Mouse (Mus musculus): Measurements from ENCODE around the gene Ccz1. TPM values are rescaled to one million over a fixed set of nuclear protein-coding genes. Genes with fewer than 3 reads are reported as not detected.

Gene Ccz1
- polyA plus RNA-seq, 1 experiment, result 37.4 TPM

GRCm38 (mm10) chr5:143999409-143999808 lies 15.3 kb downstream of the Ccz1 start:
- H3K4me3 ChIP-seq (ENCODE audit: insufficient read depth, low read length), result no peak overlapping the region
- TF ChIP-seq CTCF (IDR thresholded peaks at IDR 0.05; ENCODE audit: extremely low read depth, insufficient read depth, low read length) (no peak), POLR2A (IDR thresholded peaks at IDR 0.05; ENCODE audit: extremely low read depth, insufficient read depth, low read length) (no peak)
- no peak overlapping the region for H3K27ac ChIP-seq (ENCODE audit: insufficient read depth, low read length)
- H3K4me1 ChIP-seq (ENCODE audit: control insufficient read depth, insufficient read depth, low read length), result peaks cover 3% of the 10 kb centered on the region

GRCm38 (mm10) chr5:143994632-143995365 lies 19.9 kb downstream of the Ccz1 start:
- no peak overlapping the region for H3K27ac ChIP-seq (ENCODE audit: insufficient read depth, low read length)
- H3K4me1 ChIP-seq (ENCODE audit: control insufficient read depth, insufficient read depth, low read length), result peaks cover 3% of the 10 kb centered on the region
- TF ChIP-seq CTCF (IDR thresholded peaks at IDR 0.05; ENCODE audit: extremely low read depth, insufficient read depth, low read length), result peak; percentile 38
- TF ChIP-seq POLR2A (IDR thresholded peaks at IDR 0.05; ENCODE audit: extremely low read depth, insufficient read depth, low read length), result no peak
- no peak overlapping the region for H3K4me3 ChIP-seq (ENCODE audit: insufficient read depth, low read length)

- H3K4me1 ChIP-seq (ENCODE audit: control insufficient read depth, insufficient read depth, low read length), result peaks cover 3% of the 10 kb centered on the region
- no peak overlapping the region for H3K4me3 ChIP-seq (ENCODE audit: insufficient read depth, low read length)
- H3K27ac ChIP-seq (ENCODE audit: insufficient read depth, low read length), result no peak overlapping the region
- TF ChIP-seq POLR2A (IDR thresholded peaks at IDR 0.05; ENCODE audit: extremely low read depth, insufficient read depth, low read length), result no peak
These were observed 20.8 kb downstream of the Ccz1 start for GRCm38 (mm10) chr5:143993849-143994248.

- Histone ChIP-seq H3K4me3 (ENCODE audit: insufficient read depth, low read length) (no peak overlapping the region), H3K27ac (ENCODE audit: insufficient read depth, low read length) (no peak overlapping the region), H3K4me1 (ENCODE audit: control insufficient read depth, insufficient read depth, low read length) (peaks cover 3% of the 10 kb centered on the region)
- TF ChIP-seq POLR2A (IDR thresholded peaks at IDR 0.05; ENCODE audit: extremely low read depth, insufficient read depth, low read length), result no peak
- TF ChIP-seq CTCF (IDR thresholded peaks at IDR 0.05; ENCODE audit: extremely low read depth, insufficient read depth, low read length), result no peak
These were observed 21.4 kb downstream of the Ccz1 start for GRCm38 (mm10) chr5:143993260-143993659.

- Histone ChIP-seq H3K27ac (ENCODE audit: insufficient read depth, low read length) (no peak overlapping the region), H3K4me3 (ENCODE audit: insufficient read depth, low read length) (no peak overlapping the region), H3K4me1 (ENCODE audit: control insufficient read depth, insufficient read depth, low read length) (peaks cover 3% of the 10 kb centered on the region)
- TF ChIP-seq POLR2A (IDR thresholded peaks at IDR 0.05; ENCODE audit: extremely low read depth, insufficient read depth, low read length) (no peak), CTCF (IDR thresholded peaks at IDR 0.05; ENCODE audit: extremely low read depth, insufficient read depth, low read length) (no peak)
These were observed 22.0 kb downstream of the Ccz1 start for GRCm38 (mm10) chr5:143992661-143993060.

GRCm38 (mm10) chr5:143990086-143990485 lies 24.6 kb downstream of the Ccz1 start:
- Histone ChIP-seq H3K27ac (ENCODE audit: insufficient read depth, low read length) (no peak overlapping the region), H3K4me3 (ENCODE audit: insufficient read depth, low read length) (no peak overlapping the region), H3K4me1 (ENCODE audit: control insufficient read depth, insufficient read depth, low read length) (peaks cover 3% of the 10 kb centered on the region)
- TF ChIP-seq POLR2A (IDR thresholded peaks at IDR 0.05; ENCODE audit: extremely low read depth, insufficient read depth, low read length), result no peak
- no peak for TF ChIP-seq CTCF (IDR thresholded peaks at IDR 0.05; ENCODE audit: extremely low read depth, insufficient read depth, low read length)

GRCm38 (mm10) chr5:143989046-143989445 lies 25.6 kb downstream of the Ccz1 start:
- Histone ChIP-seq H3K27ac (ENCODE audit: insufficient read depth, low read length) (no peak overlapping the region), H3K4me1 (ENCODE audit: control insufficient read depth, insufficient read depth, low read length) (no peaks in the 10 kb centered on the region), H3K4me3 (ENCODE audit: insufficient read depth, low read length) (no peak overlapping the region)
- no peak for TF ChIP-seq CTCF (IDR thresholded peaks at IDR 0.05; ENCODE audit: extremely low read depth, insufficient read depth, low read length)
- no peak for TF ChIP-seq POLR2A (IDR thresholded peaks at IDR 0.05; ENCODE audit: extremely low read depth, insufficient read depth, low read length)

- Histone ChIP-seq H3K4me1 (ENCODE audit: control insufficient read depth, insufficient read depth, low read length) (no peaks in the 10 kb centered on the region), H3K27ac (ENCODE audit: insufficient read depth, low read length) (no peak overlapping the region), H3K4me3 (ENCODE audit: insufficient read depth, low read length) (no peak overlapping the region)
- TF ChIP-seq CTCF (IDR thresholded peaks at IDR 0.05; ENCODE audit: extremely low read depth, insufficient read depth, low read length), result no peak
- no peak for TF ChIP-seq POLR2A (IDR thresholded peaks at IDR 0.05; ENCODE audit: extremely low read depth, insufficient read depth, low read length)
These were observed 27.1 kb downstream of the Ccz1 start for GRCm38 (mm10) chr5:143987596-143987995.

- Histone ChIP-seq H3K27ac (ENCODE audit: insufficient read depth, low read length) (no peak overlapping the region), H3K4me3 (ENCODE audit: insufficient read depth, low read length) (no peak overlapping the region), H3K4me1 (ENCODE audit: control insufficient read depth, insufficient read depth, low read length) (0 out of 2 replicates have a peak, but pooled peaks cover 1% of the 10 kb centered on the region)
- TF ChIP-seq CTCF (IDR thresholded peaks at IDR 0.05; ENCODE audit: extremely low read depth, insufficient read depth, low read length) (no peak), POLR2A (IDR thresholded peaks at IDR 0.05; ENCODE audit: extremely low read depth, insufficient read depth, low read length) (no peak)
These were observed 29.3 kb downstream of the Ccz1 start for GRCm38 (mm10) chr5:143985381-143985780.

GRCm38 (mm10) chr5:143982361-143982760 lies 32.3 kb downstream of the Ccz1 start:
- Histone ChIP-seq H3K4me3 (ENCODE audit: insufficient read depth, low read length) (no peak overlapping the region), H3K27ac (ENCODE audit: insufficient read depth, low read length) (no peak overlapping the region), H3K4me1 (ENCODE audit: control insufficient read depth, insufficient read depth, low read length) (0 out of 2 replicates have a peak, but pooled peaks cover 1% of the 10 kb centered on the region)
- no peak for TF ChIP-seq CTCF (IDR thresholded peaks at IDR 0.05; ENCODE audit: extremely low read depth, insufficient read depth, low read length)
- TF ChIP-seq POLR2A (IDR thresholded peaks at IDR 0.05; ENCODE audit: extremely low read depth, insufficient read depth, low read length), result no peak
